Mouse (Mus musculus) megakaryocyte progenitor cell, adult 5-6 weeks (primary cell): Measurements from ENCODE around the gene Bmp2. TPM values are rescaled to one million over a fixed set of nuclear protein-coding genes. Genes with fewer than 3 reads are reported as not detected.
A peak's percentile ranks its signal among the peaks of the same experiment; 100 is the strongest.

Experiments
- ATAC-seq: replicated peaks from 2 replicates; pipeline ENCODE4 v1.8.0; 2016; ENCODE audit warnings: mild to moderate bottlenecking, moderate TSS enrichment, inconsistent platforms; ENCODE audit not compliant: poor library complexity
- total RNA-seq, 2 experiments: library from RNA; stranded (forward) in 1 of 2; stranded (reverse) in 1 of 2; fragments of 157-497, 149-512 nt in 1 of 2; fragments of 200-1000 nt in 1 of 2; gene quantifications; 2 replicates each; pipeline versions ENCODE4 v1.2.3 to v1.2.4; 2015 to 2017

Bmp2 gene
- total RNA-seq (2015) (not detected in 2 replicates), total RNA-seq (2017) (0.14 TPM in 1 of 2 replicates, not detected in the other)

DNA sequence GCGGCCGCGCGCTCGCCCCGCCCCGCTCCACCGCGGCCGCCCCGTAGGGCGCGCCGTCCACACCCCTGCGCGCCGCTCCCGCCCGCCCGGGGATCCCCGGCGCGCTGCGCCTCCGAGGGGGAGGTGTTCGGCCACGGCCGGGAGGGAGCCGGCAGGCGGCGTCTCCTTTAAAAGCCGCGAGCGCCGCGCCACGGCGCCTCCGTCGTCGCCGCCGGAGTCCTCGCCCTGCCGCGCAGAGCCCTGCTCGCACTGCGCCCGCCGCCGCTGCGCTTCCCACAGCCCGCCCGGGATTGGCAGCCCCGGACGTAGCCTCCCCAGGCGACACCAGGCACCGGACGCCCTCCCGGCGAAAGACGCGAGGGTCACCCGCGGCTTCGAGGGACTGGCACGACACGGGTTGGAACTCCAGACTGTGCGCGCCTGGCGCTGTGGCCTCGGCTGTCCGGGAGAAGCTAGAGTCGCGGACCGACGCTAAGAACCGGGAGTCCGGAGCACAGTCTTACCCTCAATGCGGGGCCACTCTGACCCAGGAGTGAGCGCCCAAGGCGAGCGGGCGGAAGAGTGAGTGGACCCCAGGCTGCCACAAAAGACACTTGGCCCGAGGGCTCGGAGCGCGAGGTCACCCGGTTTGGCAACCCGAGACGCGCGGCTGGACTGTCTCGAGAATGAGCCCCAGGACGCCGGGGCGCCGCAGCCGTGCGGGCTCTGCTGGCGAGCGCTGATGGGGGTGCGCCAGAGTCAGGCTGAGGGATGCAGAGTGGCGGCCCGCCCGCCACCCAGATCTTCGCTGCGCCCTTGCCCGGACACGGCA, at the start of gene Bmp2:
TSS of gene Bmp2 (plus strand) at position 129 of the 811 bp plus-strand sequence.
- ATAC-seq: peak; percentile 16

DNA sequence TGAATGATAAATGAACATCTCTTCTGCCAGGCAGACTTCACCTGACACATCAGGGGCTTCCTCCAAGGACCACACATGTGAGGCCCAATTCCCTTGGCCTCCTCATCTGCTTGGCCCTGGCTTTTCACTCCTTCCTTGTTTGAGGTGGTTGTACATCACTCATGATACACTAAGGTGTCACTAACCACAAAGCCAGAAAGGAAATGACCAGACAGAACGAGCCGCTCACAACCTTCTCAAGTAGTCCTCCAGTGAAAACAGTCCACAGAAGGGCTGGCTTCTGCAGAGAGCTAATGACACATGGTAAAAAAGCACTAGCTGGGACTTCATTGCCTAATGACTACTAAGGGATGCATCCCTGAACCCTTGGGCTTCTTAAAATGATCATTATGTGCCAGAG, 46.3 kb upstream of the Bmp2 start:
- ATAC-seq: 0 out of 2 replicates have a peak, but pooled peaks have one; percentile 13

GRCm38 (mm10) chr2:133507045-133507444, 44.9 kb upstream of the Bmp2 start:
- ATAC-seq: no peak

- no peak for ATAC-seq
Observed at GRCm38 (mm10) chr2:133509141-133509540, 42.8 kb upstream of the Bmp2 start.

DNA sequence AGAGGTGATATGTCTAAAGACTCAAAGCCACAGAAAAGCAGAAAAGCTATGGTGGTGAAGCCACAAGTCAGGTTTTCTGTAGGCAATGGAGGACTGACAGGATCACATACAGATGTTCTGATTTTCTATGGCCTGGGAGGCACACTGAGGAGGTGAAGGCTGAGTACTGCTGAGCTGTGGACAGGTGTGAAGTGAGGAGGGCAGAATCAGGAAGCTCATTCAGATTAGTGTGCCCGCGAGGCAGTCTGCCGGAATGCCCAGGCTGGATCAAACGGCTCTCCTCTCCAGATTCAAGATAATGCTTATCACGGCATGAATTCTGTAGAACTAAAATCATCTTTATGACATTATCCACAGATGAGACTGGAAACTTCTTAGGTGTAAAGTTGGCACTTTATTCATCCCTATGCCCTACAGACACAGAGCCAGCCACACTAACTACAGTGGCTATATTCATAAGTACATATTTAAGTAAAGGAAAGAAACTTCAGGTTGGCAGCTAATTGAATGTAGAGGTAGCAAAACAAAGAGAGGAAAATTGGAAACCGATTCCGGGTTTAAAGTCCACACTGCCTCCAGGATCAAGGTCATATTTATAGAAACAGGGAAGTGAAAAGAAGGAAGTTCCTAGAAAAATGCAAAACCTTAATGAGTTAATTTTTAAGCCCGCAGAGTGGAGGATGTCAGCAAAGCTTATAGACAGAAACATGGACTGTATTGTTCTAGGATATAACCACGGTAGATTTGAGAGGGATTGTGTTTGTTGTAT, 40.8 kb upstream of the Bmp2 start:
- ATAC-seq: peak; percentile 72

DNA sequence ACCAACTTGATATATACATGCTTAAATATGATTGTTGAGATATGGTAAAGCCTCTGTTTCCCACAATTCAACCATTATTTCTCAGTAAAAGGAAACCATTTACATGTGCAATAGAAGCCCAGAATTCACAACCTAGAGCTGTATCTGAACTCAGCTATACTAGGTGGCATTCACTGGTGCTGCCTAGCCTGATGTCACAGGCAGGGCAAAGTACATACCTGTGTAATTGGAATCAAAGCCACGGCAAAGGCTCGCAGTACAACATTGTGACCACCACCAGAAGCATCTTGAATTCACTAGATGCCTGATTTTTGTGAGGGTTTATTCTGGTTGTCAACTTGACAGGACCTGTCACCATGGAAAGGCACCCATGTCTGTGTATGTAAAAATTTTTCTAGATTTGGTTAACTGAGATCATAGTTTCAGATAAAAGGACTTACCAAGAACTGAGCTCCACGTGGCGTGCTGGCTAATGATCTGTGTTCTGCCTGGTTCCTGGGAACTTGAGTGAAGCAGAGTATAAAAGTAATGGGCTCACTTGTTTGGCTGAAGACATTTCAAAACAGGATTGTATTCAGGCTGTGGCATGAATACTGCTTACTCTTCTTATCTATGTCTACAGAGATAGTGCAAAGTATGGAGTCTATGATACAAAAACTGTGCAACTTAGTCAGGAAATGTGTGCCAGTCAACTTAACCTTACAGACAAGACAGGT, 35.5 kb upstream of the Bmp2 start:
- ATAC-seq: no peak

- peak; percentile 46; the same call in 1 of the 2 replicates for ATAC-seq
Observed at GRCm38 (mm10) chr2:133517867-133518266, 34.1 kb upstream of the Bmp2 start.

DNA sequence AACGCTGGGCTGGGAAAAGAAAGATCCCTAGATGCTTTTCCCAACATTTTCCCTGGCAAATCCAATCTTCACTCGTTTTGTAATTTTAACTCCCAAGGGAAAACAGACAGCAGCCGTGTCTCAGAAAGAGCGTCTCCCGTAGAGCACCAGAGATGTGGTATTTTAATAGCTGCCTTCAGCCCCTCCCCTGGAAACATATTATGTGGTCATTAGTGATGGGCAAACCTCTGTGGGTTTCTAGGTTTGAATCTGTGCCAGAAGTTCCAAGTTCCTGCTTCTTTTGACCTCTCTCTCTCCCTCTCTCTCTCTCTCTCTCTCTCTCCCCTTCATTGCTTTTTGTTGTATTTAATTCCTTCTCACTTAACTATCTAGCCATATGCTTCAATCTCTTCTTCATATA, 30.8 kb upstream of the Bmp2 start:
- ATAC-seq: peak; percentile 38; the same call in 1 of the 2 replicates

DNA sequence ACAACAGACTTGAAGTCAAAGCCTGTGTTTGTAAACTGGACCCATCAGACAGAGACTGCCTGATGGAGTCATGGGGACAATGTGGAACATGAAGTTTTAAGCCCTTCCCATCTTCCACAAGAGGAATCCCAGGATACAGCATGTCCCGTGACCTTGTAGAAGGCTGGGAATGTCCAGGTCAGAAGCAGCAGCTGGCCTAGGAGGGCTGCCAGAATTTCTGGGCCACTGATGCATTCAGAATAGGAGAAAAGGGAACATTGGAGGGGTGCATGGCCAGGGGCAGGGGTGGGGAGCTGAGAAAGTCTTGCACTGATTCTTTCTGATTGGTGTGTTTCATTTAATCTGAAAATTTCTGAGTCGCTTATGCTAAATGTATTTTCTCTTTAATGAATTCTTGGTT, 29.8 kb upstream of the Bmp2 start:
- no peak for ATAC-seq

DNA sequence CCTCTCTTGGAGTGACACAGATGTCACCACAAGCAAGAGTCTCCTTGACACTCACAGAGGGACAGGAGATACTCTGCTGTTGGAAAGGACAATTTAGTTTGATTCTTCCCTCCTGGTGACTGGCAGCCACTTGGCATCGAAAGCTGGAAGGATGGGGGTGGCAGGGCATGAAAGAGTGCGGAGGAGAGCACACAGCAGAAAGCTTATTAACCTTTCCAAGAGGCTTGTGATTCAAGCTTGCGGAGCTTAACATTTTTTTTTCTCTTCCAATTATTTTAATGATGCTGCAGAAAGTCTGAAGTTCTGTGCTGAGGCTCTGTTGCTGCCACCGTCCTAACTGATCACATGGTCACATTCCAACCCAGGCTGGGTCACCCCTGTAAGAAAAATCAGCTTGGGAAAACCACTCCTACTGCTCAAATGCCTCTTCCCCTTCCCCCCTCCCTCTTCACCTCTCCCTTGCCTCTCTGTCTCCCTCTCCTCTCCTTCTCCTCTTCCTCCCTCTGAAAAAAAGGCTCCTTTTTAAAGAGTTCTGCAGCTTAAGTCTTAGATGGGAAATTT, 26.3 kb upstream of the Bmp2 start:
- no peak for ATAC-seq

DNA sequence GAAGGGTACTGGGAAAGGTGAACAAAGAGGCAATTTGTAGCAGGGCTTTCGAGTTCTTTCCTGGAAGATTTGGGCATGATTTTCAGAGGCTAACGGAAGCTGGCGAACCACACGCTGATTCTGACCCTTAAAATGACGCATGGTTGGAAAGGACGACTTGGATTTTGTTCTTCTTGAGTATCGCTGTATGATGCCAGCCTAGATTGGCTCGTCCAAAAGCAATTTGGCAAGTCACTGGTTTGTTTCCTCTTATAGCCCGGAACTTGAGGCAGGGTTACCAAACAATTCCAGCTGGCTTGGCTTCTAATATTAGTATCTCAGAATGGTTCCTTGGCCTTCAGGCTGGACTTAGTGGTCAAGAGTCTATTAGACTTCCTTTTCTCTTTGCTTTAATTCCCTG, 22.6 kb upstream of the Bmp2 start:
- no peak for ATAC-seq

- no peak for ATAC-seq
Observed at GRCm38 (mm10) chr2:133533073-133533472, 18.9 kb upstream of the Bmp2 start.

GRCm38 (mm10) chr2:133535481-133535880, 16.5 kb upstream of the Bmp2 start:
- no peak for ATAC-seq

DNA sequence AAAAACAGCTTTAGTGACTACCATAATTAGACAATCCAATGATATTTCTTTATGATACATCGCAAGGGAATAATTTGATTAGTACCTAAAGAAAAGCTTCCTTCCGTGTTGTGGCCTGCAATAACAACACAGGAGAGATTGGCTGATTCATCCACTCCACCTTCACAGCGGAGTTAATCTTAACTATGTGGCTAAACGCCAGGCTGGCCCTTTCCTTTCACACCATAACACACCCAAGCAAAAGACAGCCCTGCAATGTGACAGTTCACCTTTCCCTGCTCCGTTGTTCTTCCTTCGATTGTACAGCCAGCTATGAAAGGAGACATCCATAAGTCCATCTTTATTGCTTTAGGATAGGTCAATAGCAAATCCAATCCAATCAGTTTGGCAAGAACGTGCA, 15.1 kb upstream of the Bmp2 start:
- ATAC-seq: no peak

GRCm38 (mm10) chr2:133540702-133541101, 11.3 kb upstream of the Bmp2 start:
- no peak for ATAC-seq

DNA sequence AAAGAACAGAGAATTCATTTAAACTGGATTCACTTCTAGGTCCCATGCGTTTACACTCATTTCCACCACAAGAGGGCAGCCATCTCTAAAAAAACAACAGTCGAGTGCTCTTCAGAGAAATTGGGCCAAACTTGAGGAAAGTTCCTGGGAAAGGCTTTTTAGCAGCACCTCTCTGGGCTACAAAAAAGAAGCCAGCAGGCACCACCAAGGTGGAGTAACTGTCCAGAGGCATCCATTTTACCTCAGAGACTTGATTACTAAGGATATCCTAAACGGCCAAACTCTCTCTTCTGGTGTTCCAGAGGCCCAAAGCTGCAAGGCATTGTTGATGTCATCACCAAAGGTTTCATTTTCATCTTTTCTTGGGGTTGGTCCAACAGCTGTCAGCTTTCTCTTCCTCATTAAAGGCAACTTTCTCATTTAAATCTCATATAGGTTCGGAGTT, 1.7 kb upstream of the Bmp2 start:
- peak; percentile 63 for ATAC-seq

- no peak for ATAC-seq
Observed at GRCm38 (mm10) chr2:133552842-133553465, 995 bp downstream of the Bmp2 start.

- no peak for ATAC-seq
Observed at GRCm38 (mm10) chr2:133553911-133554285, 1.9 kb downstream of the Bmp2 start.

DNA sequence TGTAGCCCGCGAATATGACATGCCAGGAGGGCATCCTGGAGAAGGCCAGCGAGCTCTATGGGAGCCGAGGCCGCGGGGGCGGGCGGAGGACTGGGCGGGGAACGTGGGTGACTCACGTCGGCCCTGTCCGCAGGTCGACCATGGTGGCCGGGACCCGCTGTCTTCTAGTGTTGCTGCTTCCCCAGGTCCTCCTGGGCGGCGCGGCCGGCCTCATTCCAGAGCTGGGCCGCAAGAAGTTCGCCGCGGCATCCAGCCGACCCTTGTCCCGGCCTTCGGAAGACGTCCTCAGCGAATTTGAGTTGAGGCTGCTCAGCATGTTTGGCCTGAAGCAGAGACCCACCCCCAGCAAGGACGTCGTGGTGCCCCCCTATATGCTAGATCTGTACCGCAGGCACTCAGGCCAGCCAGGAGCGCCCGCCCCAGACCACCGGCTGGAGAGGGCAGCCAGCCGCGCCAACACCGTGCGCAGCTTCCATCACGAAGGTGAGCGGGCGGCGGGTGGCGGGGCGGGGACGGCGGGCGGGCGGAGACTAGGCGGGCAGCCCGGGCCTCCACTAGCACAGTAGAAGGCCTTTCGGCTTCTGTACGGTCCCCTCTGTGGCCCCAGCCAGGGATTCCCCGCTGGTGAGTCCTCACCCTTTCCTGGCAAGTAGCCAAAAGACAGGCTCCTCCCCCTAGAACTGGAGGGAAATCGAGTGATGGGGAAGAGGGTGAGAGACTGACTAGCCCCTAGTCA, 2.5 kb downstream of the Bmp2 start:
- ATAC-seq: peak; percentile 10; the same call in 1 of the 2 replicates
